Mouse (Mus musculus): ENCODE data around the gene 4933403O08Rik.

Gene 4933403O08Rik

GRCm38 (mm10) chrX:112238749-112239148 is at the start of gene 4933403O08Rik:
Gene 4933403O08Rik, plus strand, starts transcription at chrX:112239049.
- DNase-seq (ENCODE audit: inconsistent age in 2 of 2, low spot score in 1 of 2): no peak

GRCm38 (mm10) chrX:112242916-112243315 is 4.1 kb downstream of the 4933403O08Rik start:
- DNase-seq (ENCODE audit: inconsistent age in 2 of 2, low spot score in 1 of 2): no peak

- DNase-seq (ENCODE audit: inconsistent age in 2 of 2, low spot score in 1 of 2): no peak
Measured at GRCm38 (mm10) chrX:112255513-112255912, 16.7 kb downstream of the 4933403O08Rik start.

GRCm38 (mm10) chrX:112273550-112273949 is 34.7 kb downstream of the 4933403O08Rik start:
- DNase-seq (ENCODE audit: inconsistent age in 2 of 2, low spot score in 1 of 2): no peak

Data from adrenal gland, adult (tissue).